Mouse (Mus musculus): ENCODE data around the gene Zfp260. TPM values are rescaled to one million over a fixed set of nuclear protein-coding genes. Genes with fewer than 3 reads are reported as not detected.

The Zfp260 gene
- 21.4 to 32.3 TPM (median 22.1 TPM) in 4 replicates for total RNA-seq (2023)

GRCm38 (mm10) chr7:30094646-30095429 lies at the start of gene Zfp260:
Gene Zfp260, plus strand, starts transcription at chr7:30094777.

GRCm38 (mm10) chr7:30050882-30051548 lies 43.6 kb upstream of the Zfp260 start, which contains the start of gene Zfp14:
Gene Zfp14, minus strand, starts transcription at chr7:30051380.

GRCm38 (mm10) chr7:30072146-30073028 lies 22.2 kb upstream of the Zfp260 start, which contains the start of gene Zfp82:
Gene Zfp82, minus strand, starts transcription at chr7:30072900.

GRCm38 (mm10) chr7:30090092-30090969 lies 4.2 kb upstream of the Zfp260 start, which contains the start of the genes Gm26920 and Zfp566:
Gene Gm26920, minus strand, starts transcription at chr7:30090410.
Gene Zfp566, minus strand, starts transcription at chr7:30090527.

GRCm38 (mm10) chr7:30121308-30122187 lies 27.0 kb downstream of the Zfp260 start, which contains the start of gene Zfp382:
Gene Zfp382, plus strand, starts transcription at chr7:30121942.

Other genes starting within 250 kb of the Zfp260 start
- 3.8 to 4.8 TPM (median 4.7 TPM) in 4 replicates for gene Zfp940, start 241.1 kb upstream of the Zfp260 start, total RNA-seq (2023)
- gene Zfp420, start 234.8 kb upstream of the Zfp260 start, total RNA-seq (2023): 11.6 to 16.9 TPM (median 15.0 TPM) in 4 replicates
- 7.7 to 11.1 TPM (median 10.1 TPM) in 4 replicates for gene Zfp27, start 188.2 kb upstream of the Zfp260 start, total RNA-seq (2023)
- gene Zfp383, start 186.6 kb upstream of the Zfp260 start, total RNA-seq (2023): 2.9 to 5.3 TPM (median 4.5 TPM) in 4 replicates
- 8.1 to 11.9 TPM (median 10.2 TPM) in 4 replicates for gene Zfp74, start 140.7 kb upstream of the Zfp260 start, total RNA-seq (2023)
- gene Zfp568, start 110.8 kb upstream of the Zfp260 start, total RNA-seq (2023): 21.7 to 29.4 TPM (median 24.5 TPM) in 4 replicates
- gene Zfp14, start 43.4 kb upstream of the Zfp260 start, total RNA-seq (2023): 2.8 to 4.2 TPM (median 2.9 TPM) in 4 replicates
- gene Zfp82, start 21.9 kb upstream of the Zfp260 start, total RNA-seq (2023): 2.3 to 4.9 TPM (median 4.0 TPM) in 4 replicates
- gene Gm26920, start 4.4 kb upstream of the Zfp260 start, total RNA-seq (2023): 1.4 TPM in 1 of 4 replicates, not detected in the others
- 3.4 to 7.1 TPM (median 5.3 TPM) in 4 replicates for gene Zfp566, start 4.2 kb upstream of the Zfp260 start, total RNA-seq (2023)
- 11.9 to 15.5 TPM (median 15.2 TPM) in 4 replicates for gene Zfp382, start 27.2 kb downstream of the Zfp260 start, total RNA-seq (2023)
- gene Zfp146, start 75.0 kb downstream of the Zfp260 start, total RNA-seq (2023): 43.1 to 54.7 TPM (median 48.2 TPM) in 4 replicates
- gene Cox7a1, start 89.4 kb downstream of the Zfp260 start, total RNA-seq (2023): not detected in 4 replicates
- 170 to 185 TPM (median 179 TPM) in 4 replicates for gene Capns1, start 104.0 kb downstream of the Zfp260 start, total RNA-seq (2023)
- 34.3 to 44.9 TPM (median 41.8 TPM) in 4 replicates for gene Polr2i, start 137.2 kb downstream of the Zfp260 start, total RNA-seq (2023)
- 30.0 to 41.9 TPM (median 35.3 TPM) in 4 replicates for gene Tbcb, start 137.5 kb downstream of the Zfp260 start, total RNA-seq (2023)
- not detected in 4 replicates for gene Ovol3, start 140.9 kb downstream of the Zfp260 start, total RNA-seq (2023)
- gene Thap8, start 185.3 kb downstream of the Zfp260 start, total RNA-seq (2023): 1.2 to 2.7 TPM (median 1.7 TPM) in 4 replicates
- 6.4 to 9.9 TPM (median 8.2 TPM) in 4 replicates for gene Wdr62, start 185.6 kb downstream of the Zfp260 start, total RNA-seq (2023)
- gene Clip3, start 197.0 kb downstream of the Zfp260 start, total RNA-seq (2023): 1.2 TPM in 1 of 4 replicates, not detected in the others
- 67.8 to 84.6 TPM (median 78.6 TPM) in 4 replicates for gene Alkbh6, start 213.9 kb downstream of the Zfp260 start, total RNA-seq (2023)
- gene Syne4, start 220.0 kb downstream of the Zfp260 start, total RNA-seq (2023): 3.5 to 6.6 TPM (median 5.7 TPM) in 4 replicates
- gene E130208F15Rik, start 227.0 kb downstream of the Zfp260 start, total RNA-seq (2023): 4.5 to 5.6 TPM (median 5.1 TPM) in 4 replicates
- 17.4 to 20.4 TPM (median 17.5 TPM) in 4 replicates for gene Sdhaf1, start 229.1 kb downstream of the Zfp260 start, total RNA-seq (2023)